Mouse (Mus musculus): ENCODE results near the gene Foxi1.
"Not testable (repeated sequence)": the region's sequence is repeated elsewhere in the genome, so short reads cannot be mapped to it uniquely, and the experiment has no call there.

The Foxi1 gene

GRCm38 (mm10) chr11:34207989-34208388 is at the start of gene Foxi1:
Gene Foxi1, minus strand, starts transcription at chr11:34208089.
- DNase-seq (ENCODE audit: low read depth, low spot score): no peak

GRCm38 (mm10) chr11:34242979-34243378 is 35.1 kb upstream of the Foxi1 start:
- DNase-seq (ENCODE audit: low read depth, low spot score): no peak

GRCm38 (mm10) chr11:34240252-34240651 is 32.4 kb upstream of the Foxi1 start:
- no peak for DNase-seq (ENCODE audit: low read depth, low spot score)

GRCm38 (mm10) chr11:34239691-34240090 is 31.8 kb upstream of the Foxi1 start:
- DNase-seq (ENCODE audit: low read depth, low spot score): no peak

- no peak for DNase-seq (ENCODE audit: low read depth, low spot score)
Observed at GRCm38 (mm10) chr11:34236885-34237284, 29.0 kb upstream of the Foxi1 start.

- no peak for DNase-seq (ENCODE audit: low read depth, low spot score)
Observed at GRCm38 (mm10) chr11:34236091-34236759, 28.3 kb upstream of the Foxi1 start.

GRCm38 (mm10) chr11:34228758-34229364 is 21.0 kb upstream of the Foxi1 start:
- peak; percentile 44 for DNase-seq (ENCODE audit: low read depth, low spot score)

GRCm38 (mm10) chr11:34227180-34227579 is 19.3 kb upstream of the Foxi1 start:
- no peak for DNase-seq (ENCODE audit: low read depth, low spot score)

- DNase-seq (ENCODE audit: low read depth, low spot score): not testable (repeated sequence)
Observed at GRCm38 (mm10) chr11:34220596-34220995, 12.7 kb upstream of the Foxi1 start.

- peak; percentile 61 for DNase-seq (ENCODE audit: low read depth, low spot score)
Observed at GRCm38 (mm10) chr11:34212853-34213252, 5.0 kb upstream of the Foxi1 start.

- no peak for DNase-seq (ENCODE audit: low read depth, low spot score)
Observed at GRCm38 (mm10) chr11:34202769-34203168, 5.1 kb downstream of the Foxi1 start.

- DNase-seq (ENCODE audit: low read depth, low spot score): no peak
Observed at GRCm38 (mm10) chr11:34195142-34195541, 12.7 kb downstream of the Foxi1 start.

GRCm38 (mm10) chr11:34194158-34194941 is 13.5 kb downstream of the Foxi1 start:
- DNase-seq (ENCODE audit: low read depth, low spot score): no peak

GRCm38 (mm10) chr11:34193658-34194057 is 14.2 kb downstream of the Foxi1 start:
- no peak for DNase-seq (ENCODE audit: low read depth, low spot score)

GRCm38 (mm10) chr11:34184266-34184665 is 23.6 kb downstream of the Foxi1 start:
- no peak for DNase-seq (ENCODE audit: low read depth, low spot score)

- DNase-seq (ENCODE audit: low read depth, low spot score): peak; percentile 41
Observed at GRCm38 (mm10) chr11:34181214-34182117, 26.4 kb downstream of the Foxi1 start.

- no peak for DNase-seq (ENCODE audit: low read depth, low spot score)
Observed at GRCm38 (mm10) chr11:34178752-34179151, 29.1 kb downstream of the Foxi1 start.

- DNase-seq (ENCODE audit: low read depth, low spot score): no peak
Observed at GRCm38 (mm10) chr11:34176371-34176770, 31.5 kb downstream of the Foxi1 start.

GRCm38 (mm10) chr11:34171221-34171620 is 36.7 kb downstream of the Foxi1 start:
- DNase-seq (ENCODE audit: low read depth, low spot score): no peak

- DNase-seq (ENCODE audit: low read depth, low spot score): no peak
Observed at GRCm38 (mm10) chr11:34169464-34169894, 38.4 kb downstream of the Foxi1 start.

GRCm38 (mm10) chr11:34166392-34166791 is 41.5 kb downstream of the Foxi1 start:
- DNase-seq (ENCODE audit: low read depth, low spot score): no peak

All from retina, postnatal 7 days (tissue).